Mouse (Mus musculus): ENCODE measurements around the gene Frmpd3. TPM values are rescaled to one million over a fixed set of nuclear protein-coding genes. Genes with fewer than 3 reads are reported as not detected.
A peak's percentile ranks its signal among the peaks of the same experiment; 100 is the strongest.

Frmpd3 gene
- total and polyA plus RNA-seq, 3 experiments, result 0.02 TPM; not detected in 2

DNA sequence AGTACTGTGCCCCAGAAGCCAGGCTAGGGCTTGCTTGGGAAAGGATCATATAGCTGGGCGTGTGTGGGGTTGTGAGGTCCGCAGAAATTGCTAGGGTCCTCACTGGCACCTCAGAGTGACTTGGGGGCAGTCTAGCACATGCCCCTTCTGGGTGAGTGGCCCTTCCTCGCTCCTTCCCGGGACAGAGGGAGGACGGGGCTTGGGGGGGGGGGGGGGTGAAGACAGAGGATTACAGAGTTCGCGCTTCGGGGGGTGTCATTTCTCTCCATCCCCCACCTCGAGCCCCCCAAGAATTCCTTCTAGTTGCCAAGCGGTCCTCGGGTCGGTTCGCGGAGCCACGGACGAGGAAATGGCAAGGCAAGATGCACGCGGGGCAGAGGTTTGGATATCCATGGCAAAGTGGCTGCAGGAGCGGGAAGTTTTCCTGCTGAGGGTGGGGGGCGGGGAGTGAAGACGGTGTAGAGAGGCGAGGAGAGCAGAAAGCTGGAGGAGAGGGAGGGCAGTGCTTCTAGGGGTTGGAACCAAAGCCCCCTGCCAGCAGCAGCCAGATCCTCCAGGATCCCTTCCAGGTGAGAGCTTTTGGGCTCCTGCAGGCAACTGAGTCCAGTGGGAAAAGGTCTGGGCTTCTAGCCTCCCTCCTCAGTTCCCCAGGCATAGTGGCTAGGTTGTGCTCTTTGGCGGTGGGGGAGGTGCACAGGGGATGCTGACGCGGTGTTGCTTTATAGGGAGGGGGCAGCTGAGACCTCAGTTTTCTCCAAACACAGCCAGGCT lies 515 bp downstream of the Frmpd3 start:
- no peak overlapping the region for H3K9ac ChIP-seq (ENCODE audit: low read depth, low read length)
- no peak overlapping the region for H3K4me3 ChIP-seq
- H3K27ac ChIP-seq, result no peak overlapping the region
- 11% methylated on average over 22 of the region's 25 CpGs for WGBS
- H3K27me3 ChIP-seq (ENCODE audit: control insufficient read depth, insufficient read depth, low read length), result 0 out of 2 replicates have a peak, but pooled peaks cover 2% of the 10 kb centered on the region
- DNase-seq, result no peak
- intact Hi-C loops (cut with DNase I), result no loop called here
- TF ChIP-seq POLR2A (IDR thresholded peaks at IDR 0.05; ENCODE audit: insufficient read depth, low read depth, low read length), result no peak
- TF ChIP-seq EP300 (IDR thresholded peaks at IDR 0.05; ENCODE audit: insufficient read depth, low read depth, low read length), result no peak
- no peak for TF ChIP-seq CTCF (IDR thresholded peaks at IDR 0.05)
- H3K79me2 ChIP-seq (replicated peaks; ENCODE audit: control insufficient read depth, insufficient read depth, low read length), result no peaks in the 10 kb centered on the region
- no peaks in the 10 kb centered on the region for H3K4me1 ChIP-seq (ENCODE audit: control insufficient read depth, insufficient read depth, low read length)
- H3K36me3 ChIP-seq (ENCODE audit: control insufficient read depth, insufficient read depth, low read length), result no peaks in the 10 kb centered on the region

- TF ChIP-seq CTCF (IDR thresholded peaks at IDR 0.05), result no peak
- TF ChIP-seq POLR2A (IDR thresholded peaks at IDR 0.05; ENCODE audit: insufficient read depth, low read depth, low read length), result no peak
- TF ChIP-seq EP300 (IDR thresholded peaks at IDR 0.05; ENCODE audit: insufficient read depth, low read depth, low read length), result no peak
- Histone ChIP-seq H3K9ac (ENCODE audit: low read depth, low read length) (no peak overlapping the region), H3K79me2 (replicated peaks; ENCODE audit: control insufficient read depth, insufficient read depth, low read length) (no peaks in the 10 kb centered on the region), H3K4me3 (no peak overlapping the region), H3K27ac (no peak overlapping the region), H3K36me3 (ENCODE audit: control insufficient read depth, insufficient read depth, low read length) (no peaks in the 10 kb centered on the region), H3K27me3 (ENCODE audit: control insufficient read depth, insufficient read depth, low read length) (no peaks in the 10 kb centered on the region), H3K4me1 (ENCODE audit: control insufficient read depth, insufficient read depth, low read length) (no peaks in the 10 kb centered on the region)
- no peak for DNase-seq
- intact Hi-C loops (cut with DNase I), result no loop called here
- WGBS, result 42% methylated on average over 4 of the region's 4 CpGs
These were observed 33.6 kb downstream of the Frmpd3 start for GRCm38 (mm10) chrX:140375628-140376027.

DNA sequence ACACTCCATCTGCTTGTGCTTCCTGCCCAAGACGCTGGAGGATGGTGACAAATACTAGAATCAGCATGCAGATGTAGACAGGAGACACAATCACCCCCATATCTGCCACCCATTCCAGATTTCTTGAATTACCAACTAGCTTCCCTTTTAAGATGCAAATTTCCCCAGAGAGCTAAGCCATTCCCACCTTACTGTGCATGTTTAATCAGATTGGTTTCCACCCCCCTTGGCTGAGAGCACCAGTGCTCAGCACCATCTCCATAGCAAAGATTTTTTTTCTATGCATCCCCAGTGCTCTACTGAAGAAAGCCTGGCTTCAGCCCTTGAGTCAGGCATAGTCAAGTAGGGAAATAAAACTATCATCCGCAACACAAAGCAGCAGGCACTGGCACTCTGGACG lies 57.9 kb downstream of the Frmpd3 start:
- no peaks in the 10 kb centered on the region for H3K27me3 ChIP-seq (ENCODE audit: control insufficient read depth, insufficient read depth, low read length)
- H3K9ac ChIP-seq (ENCODE audit: low read depth, low read length), result no peak overlapping the region
- H3K79me2 ChIP-seq (replicated peaks; ENCODE audit: control insufficient read depth, insufficient read depth, low read length), result no peaks in the 10 kb centered on the region
- TF ChIP-seq POLR2A (IDR thresholded peaks at IDR 0.05; ENCODE audit: insufficient read depth, low read depth, low read length) (no peak), EP300 (IDR thresholded peaks at IDR 0.05; ENCODE audit: insufficient read depth, low read depth, low read length) (no peak)
- no peak overlapping the region for H3K4me3 ChIP-seq
- H3K4me1 ChIP-seq (ENCODE audit: control insufficient read depth, insufficient read depth, low read length), result no peaks in the 10 kb centered on the region
- 41% methylated on average over 3 of the region's 3 CpGs for WGBS
- no peak overlapping the region for H3K27ac ChIP-seq
- intact Hi-C loops (cut with DNase I), result no loop called here
- no peak for DNase-seq
- H3K36me3 ChIP-seq (ENCODE audit: control insufficient read depth, insufficient read depth, low read length), result no peaks in the 10 kb centered on the region

DNA sequence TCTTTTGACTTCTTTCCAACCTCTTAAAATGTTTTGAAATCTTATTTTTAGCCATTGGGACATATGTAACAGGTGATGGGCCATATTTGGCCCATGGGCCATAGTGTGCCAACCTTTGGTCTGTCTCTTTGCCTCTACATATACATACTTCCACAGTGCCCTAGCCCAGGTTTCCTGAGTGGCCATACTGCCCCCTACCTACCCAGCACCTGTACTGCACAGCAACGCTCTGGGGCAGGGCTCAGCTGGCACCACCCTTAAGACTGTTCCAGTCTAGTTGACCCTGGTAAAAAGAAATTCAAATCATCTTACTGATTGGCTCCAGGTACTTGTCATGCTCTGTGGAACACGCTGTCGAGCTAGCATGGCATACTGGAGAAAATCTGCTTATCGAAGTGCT lies 60.8 kb downstream of the Frmpd3 start:
- H3K27me3 ChIP-seq (ENCODE audit: control insufficient read depth, insufficient read depth, low read length), result no peaks in the 10 kb centered on the region
- intact Hi-C loops (cut with DNase I), result no loop called here
- no peak overlapping the region for H3K27ac ChIP-seq
- WGBS, result 44% methylated on average over 4 of the region's 4 CpGs
- no peaks in the 10 kb centered on the region for H3K79me2 ChIP-seq (replicated peaks; ENCODE audit: control insufficient read depth, insufficient read depth, low read length)
- H3K9ac ChIP-seq (ENCODE audit: low read depth, low read length), result no peak overlapping the region
- DNase-seq, result no peak
- TF ChIP-seq EP300 (IDR thresholded peaks at IDR 0.05; ENCODE audit: insufficient read depth, low read depth, low read length) (no peak), POLR2A (IDR thresholded peaks at IDR 0.05; ENCODE audit: insufficient read depth, low read depth, low read length) (no peak), CTCF (IDR thresholded peaks at IDR 0.05) (peak; percentile 45)
- H3K36me3 ChIP-seq (ENCODE audit: control insufficient read depth, insufficient read depth, low read length), result no peaks in the 10 kb centered on the region
- H3K4me1 ChIP-seq (ENCODE audit: control insufficient read depth, insufficient read depth, low read length), result no peaks in the 10 kb centered on the region
- no peak overlapping the region for H3K4me3 ChIP-seq

GRCm38 (mm10) chrX:140406079-140406478 lies 64.0 kb downstream of the Frmpd3 start:
- no peak for DNase-seq
- H3K36me3 ChIP-seq (ENCODE audit: control insufficient read depth, insufficient read depth, low read length), result no peaks in the 10 kb centered on the region
- no peak overlapping the region for H3K4me3 ChIP-seq
- TF ChIP-seq CTCF (IDR thresholded peaks at IDR 0.05), result no peak
- no peak for TF ChIP-seq POLR2A (IDR thresholded peaks at IDR 0.05; ENCODE audit: insufficient read depth, low read depth, low read length)
- no peak for TF ChIP-seq EP300 (IDR thresholded peaks at IDR 0.05; ENCODE audit: insufficient read depth, low read depth, low read length)
- no peak overlapping the region for H3K27ac ChIP-seq
- 40% methylated on average over 4 of the region's 4 CpGs for WGBS
- H3K27me3 ChIP-seq (ENCODE audit: control insufficient read depth, insufficient read depth, low read length), result no peaks in the 10 kb centered on the region
- intact Hi-C loops (cut with DNase I), result no loop called here
- H3K79me2 ChIP-seq (replicated peaks; ENCODE audit: control insufficient read depth, insufficient read depth, low read length), result no peaks in the 10 kb centered on the region
- H3K9ac ChIP-seq (ENCODE audit: low read depth, low read length), result no peak overlapping the region
- no peaks in the 10 kb centered on the region for H3K4me1 ChIP-seq (ENCODE audit: control insufficient read depth, insufficient read depth, low read length)

- Histone ChIP-seq H3K4me3 (no peak overlapping the region), H3K27ac (no peak overlapping the region), H3K79me2 (replicated peaks; ENCODE audit: control insufficient read depth, insufficient read depth, low read length) (no peaks in the 10 kb centered on the region), H3K9ac (ENCODE audit: low read depth, low read length) (no peak overlapping the region), H3K36me3 (ENCODE audit: control insufficient read depth, insufficient read depth, low read length) (no peaks in the 10 kb centered on the region), H3K4me1 (ENCODE audit: control insufficient read depth, insufficient read depth, low read length) (no peaks in the 10 kb centered on the region), H3K27me3 (ENCODE audit: control insufficient read depth, insufficient read depth, low read length) (no peaks in the 10 kb centered on the region)
- intact Hi-C loops (cut with DNase I), result no loop called here
- TF ChIP-seq EP300 (IDR thresholded peaks at IDR 0.05; ENCODE audit: insufficient read depth, low read depth, low read length) (no peak), CTCF (IDR thresholded peaks at IDR 0.05) (no peak), POLR2A (IDR thresholded peaks at IDR 0.05; ENCODE audit: insufficient read depth, low read depth, low read length) (no peak)
- no peak for DNase-seq
These were observed 64.4 kb downstream of the Frmpd3 start for GRCm38 (mm10) chrX:140406501-140406900.

Measured in heart, adult 2 months (tissue).